Mouse (Mus musculus): ENCODE measurements around the gene Pnn.
"Not testable (repeated sequence)": the region's sequence is repeated elsewhere in the genome, so short reads cannot be mapped to it uniquely, and the experiment has no call there.

Pnn gene

DNA sequence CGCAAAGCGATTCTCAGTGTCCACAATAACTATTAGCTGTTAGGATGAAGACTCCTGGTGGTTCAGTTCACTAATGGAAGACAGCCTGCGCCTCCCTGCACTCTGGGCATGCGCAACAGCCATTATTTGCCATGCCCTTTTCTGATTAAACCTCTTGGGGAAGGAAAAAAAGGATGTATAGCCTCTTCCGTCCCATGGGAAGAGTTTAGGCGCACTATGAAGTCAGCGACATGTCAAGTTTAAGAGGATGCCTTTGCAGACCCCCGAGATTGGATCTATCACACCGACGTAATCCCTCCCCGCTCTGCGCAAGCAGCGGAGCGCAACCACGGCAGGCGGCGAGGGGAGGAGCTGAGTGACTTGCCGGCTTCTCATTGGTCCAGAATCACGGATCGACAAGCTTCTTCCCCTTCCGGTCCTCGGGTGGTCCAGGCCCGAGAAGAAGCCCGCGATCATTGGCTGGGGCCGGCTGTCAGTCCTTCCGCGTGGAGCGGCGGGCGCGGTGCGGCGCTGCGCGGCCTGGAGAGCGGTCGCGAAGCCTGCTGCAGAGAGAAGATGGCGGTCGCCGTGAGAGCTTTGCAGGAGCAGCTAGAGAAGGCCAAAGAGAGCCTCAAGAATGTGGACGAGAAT lies at the start of gene Pnn:
Gene Pnn (plus strand): TSS at position 437 of the 630 bp plus-strand sequence.
- DNase-seq (ENCODE audit: low spot score in 2 of 2): peak; percentile 89 to 96

DNA sequence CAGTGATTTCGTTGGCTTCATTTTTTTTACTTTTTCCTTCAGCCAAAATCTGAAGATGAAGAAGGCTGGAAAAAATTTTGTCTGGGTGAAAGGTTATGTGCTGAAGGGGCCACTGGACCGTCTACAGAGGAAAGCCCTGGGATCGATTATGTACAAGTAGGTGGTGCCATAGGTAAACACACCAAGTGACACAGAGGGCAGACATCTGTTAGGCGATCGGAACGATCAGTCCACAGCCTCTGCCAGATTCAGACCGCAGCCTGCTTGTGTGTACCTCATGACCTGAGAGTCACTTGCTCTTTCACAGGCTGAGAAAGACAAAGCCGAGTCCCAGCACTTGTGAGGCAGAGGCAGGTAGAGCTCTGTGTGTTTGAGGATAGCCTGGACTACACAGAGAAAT lies 48.7 kb upstream of the Pnn start:
- no peak for DNase-seq (ENCODE audit: low spot score in 2 of 2)

DNA sequence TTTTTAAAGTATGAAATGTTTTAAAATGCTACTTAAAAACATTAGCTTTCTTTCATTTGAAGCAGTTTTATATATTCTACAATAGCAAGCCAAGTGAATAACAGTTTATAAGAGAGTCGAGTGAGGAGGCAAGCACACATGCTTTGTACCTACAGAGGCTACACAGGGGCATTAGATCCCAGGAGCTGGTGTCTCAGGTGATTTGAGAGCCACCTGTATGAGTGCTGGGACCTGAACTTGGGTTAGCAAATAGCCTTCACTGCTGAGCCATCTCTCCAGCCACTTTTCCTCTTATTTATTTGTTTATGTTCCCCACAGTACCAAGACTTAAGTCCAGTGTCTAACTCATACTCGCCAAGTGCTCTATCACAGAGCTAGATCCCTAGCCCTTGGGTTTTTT lies 46.8 kb upstream of the Pnn start:
- DNase-seq (ENCODE audit: low spot score in 2 of 2): no peak

- DNase-seq (ENCODE audit: low spot score in 2 of 2): no peak
Measured at GRCm38 (mm10) chr12:59021306-59021705, 45.4 kb upstream of the Pnn start.

DNA sequence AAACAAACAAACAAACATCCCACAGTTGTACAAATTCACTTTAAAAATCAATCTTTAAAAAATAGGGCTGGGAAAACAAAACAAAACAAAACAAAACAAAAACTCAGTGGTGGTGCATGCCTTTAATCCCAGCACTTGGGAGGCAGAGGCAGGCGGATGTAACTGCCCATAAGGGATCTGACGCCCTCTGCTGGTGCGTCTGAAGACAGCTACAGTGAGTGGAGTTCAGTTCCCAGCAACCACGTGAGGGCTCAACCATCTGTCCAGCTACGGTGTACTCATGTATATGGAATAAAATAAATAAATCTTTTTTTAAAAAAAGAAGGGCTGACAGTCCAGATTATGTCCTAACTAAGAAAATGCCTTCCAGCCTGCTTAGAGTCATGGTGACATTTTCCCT lies 34.6 kb upstream of the Pnn start:
- peak in 1 of 2 experiments; percentile 52 for DNase-seq (ENCODE audit: low spot score in 2 of 2)

GRCm38 (mm10) chr12:59039162-59039970 lies 27.3 kb upstream of the Pnn start:
- no peak for DNase-seq (ENCODE audit: low spot score in 2 of 2)

DNA sequence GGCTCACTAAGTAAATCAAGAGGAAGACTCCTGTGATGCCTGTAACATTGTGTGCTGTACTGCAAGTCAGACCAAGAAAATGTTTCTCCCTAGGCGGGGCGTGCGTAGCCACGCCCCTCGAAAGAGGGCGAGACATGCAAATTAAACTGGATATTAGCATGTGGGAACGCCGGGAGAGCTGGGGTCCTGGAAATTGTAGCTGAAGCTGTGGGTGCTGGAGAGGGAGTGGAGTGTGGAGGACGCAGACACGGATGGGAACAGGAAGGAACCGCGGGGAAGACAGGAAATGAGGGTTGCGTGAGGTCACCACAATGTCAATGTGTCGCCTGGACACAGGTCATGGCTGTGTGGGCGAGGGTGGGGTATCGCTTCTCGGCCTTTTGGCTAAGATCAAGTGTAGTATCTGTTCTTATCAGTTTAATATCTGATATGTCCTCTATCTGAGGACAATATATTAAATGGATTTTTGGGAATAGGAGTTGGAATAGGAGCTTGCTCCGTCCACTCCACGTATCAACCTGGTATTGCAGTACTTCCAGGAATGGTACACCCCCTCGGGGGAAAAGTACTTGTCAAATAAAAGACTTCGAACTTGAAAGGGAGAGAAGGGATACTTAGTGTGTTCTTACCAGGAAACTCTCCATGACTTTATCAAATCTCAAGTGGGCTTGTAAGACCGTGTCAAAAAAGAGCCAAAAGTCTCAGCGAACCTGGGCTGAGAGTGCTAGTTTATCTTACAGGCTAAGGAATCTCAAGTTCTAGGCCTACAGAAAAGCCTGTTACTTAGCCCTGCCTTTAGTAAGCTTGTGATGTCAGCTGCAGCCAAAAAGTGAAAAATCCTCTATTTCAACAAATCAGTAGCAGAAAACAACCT lies 26.5 kb upstream of the Pnn start:
- DNase-seq (ENCODE audit: low spot score in 2 of 2): peak in 1 of 2 experiments; percentile 66

- DNase-seq (ENCODE audit: low spot score in 2 of 2): no peak
Measured at GRCm38 (mm10) chr12:59040851-59041250, 25.8 kb upstream of the Pnn start.

DNA sequence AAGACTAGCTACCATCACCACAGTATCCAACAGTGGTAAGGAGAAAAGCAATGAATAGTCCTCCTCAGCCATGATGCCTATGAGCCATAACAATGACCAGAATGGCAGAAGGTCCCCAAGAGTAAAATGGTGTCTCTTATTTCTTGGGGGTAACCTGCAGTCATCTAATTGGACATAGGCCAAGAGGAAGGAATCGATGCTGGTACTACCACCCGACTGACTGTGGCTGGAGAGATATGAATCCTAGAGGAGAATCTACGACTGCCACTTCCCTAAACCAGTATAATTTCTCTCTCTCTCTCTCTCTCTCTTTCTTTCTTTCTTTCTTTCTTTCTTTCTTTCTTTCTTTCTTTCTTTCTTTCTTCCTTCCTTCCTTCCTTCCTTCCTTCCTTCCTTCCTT lies 14.2 kb upstream of the Pnn start:
- no peak for DNase-seq (ENCODE audit: low spot score in 2 of 2)

DNA sequence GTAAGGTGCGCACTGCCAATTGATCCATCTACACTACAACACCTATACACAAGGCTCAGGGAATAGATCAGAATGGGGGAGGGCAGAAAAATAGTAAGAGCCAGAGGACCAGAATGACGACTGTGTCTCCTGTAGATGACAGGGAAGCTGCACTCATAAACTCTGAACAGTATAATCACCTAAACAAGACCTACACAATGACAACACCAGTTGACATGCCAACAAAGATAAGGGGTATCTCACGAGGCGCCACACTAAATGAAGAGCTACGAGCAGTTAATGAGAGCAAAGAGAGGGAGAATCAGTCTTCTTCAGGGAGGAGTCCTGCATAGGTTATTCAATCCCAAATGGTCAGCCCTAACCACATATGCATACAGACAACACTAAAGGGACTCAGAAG lies 13.5 kb upstream of the Pnn start:
- no peak for DNase-seq (ENCODE audit: low spot score in 2 of 2)

GRCm38 (mm10) chr12:59053976-59054375 lies 12.7 kb upstream of the Pnn start:
- DNase-seq (ENCODE audit: low spot score in 2 of 2): no peak

DNA sequence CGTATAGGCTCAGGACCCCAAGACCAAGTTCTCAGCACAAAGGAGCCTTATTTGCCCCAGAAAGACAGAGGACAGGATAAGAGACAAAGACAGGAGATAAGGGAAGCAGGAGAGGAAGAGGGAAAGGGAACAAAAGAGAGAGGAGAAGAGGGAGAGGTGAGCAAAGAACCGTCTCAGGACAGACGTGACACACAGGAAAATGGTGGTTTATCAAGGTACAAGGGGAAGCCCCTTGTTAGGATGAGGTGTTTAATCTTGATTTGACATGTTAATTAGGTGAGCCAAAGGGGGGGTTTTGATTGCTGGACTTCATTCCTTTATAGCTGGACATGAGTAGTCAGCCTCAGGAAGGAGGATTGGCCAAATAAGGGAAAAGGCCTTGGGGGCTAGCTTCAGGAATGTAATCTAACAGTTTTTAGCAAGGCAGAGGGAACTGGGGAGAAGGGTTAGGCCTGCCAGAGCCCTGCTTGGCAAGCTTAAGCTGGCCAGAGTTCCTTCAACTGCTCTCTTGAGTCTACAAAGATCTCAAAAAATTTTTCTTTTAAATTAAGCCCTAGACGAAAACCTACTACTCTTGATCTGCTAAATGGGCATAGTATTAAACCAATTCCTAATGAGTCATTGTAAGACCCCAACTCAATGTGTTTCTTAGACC lies 11.4 kb upstream of the Pnn start:
- DNase-seq (ENCODE audit: low spot score in 2 of 2): no peak

DNA sequence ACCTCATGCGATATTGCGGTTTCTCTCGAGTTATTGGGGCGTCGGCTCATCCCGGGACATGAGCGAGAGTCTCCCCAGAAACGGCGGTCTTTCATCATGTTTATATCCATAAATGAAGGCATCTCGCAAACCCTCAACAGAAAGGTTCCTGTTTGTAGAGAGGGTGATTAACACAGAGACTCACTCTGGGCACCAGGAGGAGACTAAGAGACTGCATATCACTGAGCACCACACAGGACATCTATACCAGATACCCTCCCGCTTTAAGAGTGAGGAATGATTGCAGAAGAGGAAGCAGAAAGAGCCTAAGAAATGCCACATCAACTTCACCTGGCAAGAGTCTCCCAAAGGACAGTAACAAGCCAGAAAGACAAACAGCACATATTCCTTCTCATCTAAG lies 10.5 kb upstream of the Pnn start:
- no peak for DNase-seq (ENCODE audit: low spot score in 2 of 2)

DNA sequence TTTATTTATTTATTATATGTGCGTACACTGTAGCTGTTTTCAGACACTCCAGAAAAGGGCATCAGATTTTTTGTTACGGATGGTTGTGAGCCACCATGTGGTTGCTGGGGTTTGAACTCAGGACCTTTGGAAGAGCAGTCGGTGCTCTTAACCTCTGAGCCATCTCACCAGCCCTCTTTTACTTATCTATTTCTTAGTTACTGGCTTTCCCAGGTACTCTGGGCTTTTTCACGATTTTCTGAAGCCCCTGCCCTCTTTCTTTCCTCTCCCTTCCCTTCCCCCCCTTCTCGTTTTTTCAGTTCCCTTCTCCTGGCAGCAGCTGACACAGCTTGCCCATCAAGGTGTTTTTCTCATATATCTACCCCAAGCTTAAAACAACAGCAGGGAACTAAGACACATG lies 8.4 kb upstream of the Pnn start:
- not testable (repeated sequence) for DNase-seq (ENCODE audit: low spot score in 2 of 2)

DNA sequence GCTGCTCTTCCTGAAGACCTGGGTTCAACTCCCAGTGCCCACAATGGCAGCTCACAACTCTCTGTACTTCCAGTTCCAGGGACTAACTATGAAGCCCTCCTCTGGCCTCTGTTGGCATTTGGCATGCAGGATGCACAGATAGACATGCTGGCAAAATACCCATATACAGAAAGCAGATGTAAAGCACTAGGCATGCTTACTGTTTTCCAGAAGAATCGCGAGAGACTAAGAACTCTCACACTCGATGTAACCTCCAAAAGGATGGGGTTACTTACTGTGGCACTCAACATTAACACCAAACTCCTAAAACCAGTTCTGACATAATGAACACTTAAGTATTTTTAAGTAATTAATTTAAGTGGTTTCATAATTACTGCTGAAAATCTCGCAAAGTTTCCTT lies 6.4 kb upstream of the Pnn start:
- no peak for DNase-seq (ENCODE audit: low spot score in 2 of 2)

GRCm38 (mm10) chr12:59060993-59061595 lies 5.6 kb upstream of the Pnn start, which contains the start of gene Trappc6b:
TSS of gene Trappc6b (minus strand) at chr12:59061472.
- peak; percentile 73 to 80 for DNase-seq (ENCODE audit: low spot score in 2 of 2)

DNA sequence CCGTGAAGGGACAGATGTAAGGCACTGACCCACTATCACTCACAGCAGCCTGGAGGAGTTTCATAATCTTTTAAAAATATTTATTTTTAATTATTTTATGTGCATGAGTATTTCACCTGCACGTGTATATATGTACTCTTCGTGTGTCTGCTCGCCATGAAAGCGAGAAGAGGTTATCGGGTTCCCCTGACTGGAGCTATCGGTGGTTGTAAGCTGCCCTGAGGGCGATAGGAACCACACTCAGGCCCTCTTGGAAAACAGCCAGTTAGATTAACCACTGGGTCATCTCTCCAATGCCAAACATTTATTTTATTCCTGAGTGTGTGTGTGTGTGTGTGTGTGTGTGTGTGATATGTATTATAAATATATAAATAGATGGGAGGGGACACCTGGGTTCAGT lies 1.8 kb upstream of the Pnn start:
- DNase-seq (ENCODE audit: low spot score in 2 of 2): no peak

- no peak for DNase-seq (ENCODE audit: low spot score in 2 of 2)
Measured at GRCm38 (mm10) chr12:59065776-59066175, 908 bp upstream of the Pnn start.

GRCm38 (mm10) chr12:59067095-59067494 lies 411 bp downstream of the Pnn start:
- no peak for DNase-seq (ENCODE audit: low spot score in 2 of 2)

DNA sequence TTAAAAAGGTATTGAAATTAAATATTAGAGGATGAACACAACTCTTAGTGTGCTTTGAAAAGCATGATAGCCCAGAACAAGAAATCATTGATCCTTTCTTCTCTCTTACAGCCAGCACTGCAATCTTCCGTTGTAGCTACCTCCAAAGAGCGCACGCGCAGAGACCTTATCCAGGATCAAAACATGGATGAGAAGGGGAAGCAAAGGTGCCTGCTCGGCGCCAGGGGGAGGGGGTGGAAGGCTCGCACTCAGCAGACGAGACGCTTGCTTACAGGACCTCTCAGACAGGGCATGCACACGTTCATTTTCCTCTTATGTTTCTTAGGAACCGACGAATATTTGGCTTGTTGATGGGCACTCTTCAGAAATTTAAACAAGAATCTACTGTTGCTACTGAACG lies 2.1 kb downstream of the Pnn start:
- no peak for DNase-seq (ENCODE audit: low spot score in 2 of 2)

- DNase-seq (ENCODE audit: low spot score in 2 of 2): no peak
Measured at GRCm38 (mm10) chr12:59072286-59072685, 5.6 kb downstream of the Pnn start.

Measured in spleen, postnatal 10 days (tissue).